Mouse (Mus musculus): Measurements from ENCODE around the gene Tead2.

Gene Tead2

GRCm38 (mm10) chr7:45191803-45192363, 23.7 kb upstream of the Tead2 start:
- peak; percentile 53 for DNase-seq (ENCODE audit: extremely low spot score)

GRCm38 (mm10) chr7:45192585-45193310, 22.8 kb upstream of the Tead2 start:
- no peak for DNase-seq (ENCODE audit: extremely low spot score)

GRCm38 (mm10) chr7:45193406-45193805, 22.1 kb upstream of the Tead2 start:
- no peak for DNase-seq (ENCODE audit: extremely low spot score)

- DNase-seq (ENCODE audit: extremely low spot score), result no peak
Measured at GRCm38 (mm10) chr7:45193871-45194785, 21.4 kb upstream of the Tead2 start.

GRCm38 (mm10) chr7:45195341-45196175, 20.0 kb upstream of the Tead2 start:
- no peak for DNase-seq (ENCODE audit: extremely low spot score)

GRCm38 (mm10) chr7:45196176-45196535, 19.4 kb upstream of the Tead2 start:
- no peak for DNase-seq (ENCODE audit: extremely low spot score)

- no peak for DNase-seq (ENCODE audit: extremely low spot score)
Measured at GRCm38 (mm10) chr7:45196994-45197393, 18.6 kb upstream of the Tead2 start.

- DNase-seq (ENCODE audit: extremely low spot score), result peak; percentile 73
Measured at GRCm38 (mm10) chr7:45198435-45198834, 17.1 kb upstream of the Tead2 start.

GRCm38 (mm10) chr7:45198961-45199360, 16.6 kb upstream of the Tead2 start:
- DNase-seq (ENCODE audit: extremely low spot score), result no peak

- DNase-seq (ENCODE audit: extremely low spot score), result no peak
Measured at GRCm38 (mm10) chr7:45202654-45203053, 12.9 kb upstream of the Tead2 start.

- DNase-seq (ENCODE audit: extremely low spot score), result peak; percentile 94
Measured at GRCm38 (mm10) chr7:45204380-45205143, 11.0 kb upstream of the Tead2 start, which contains the start of gene Ccdc155. Gene Ccdc155 (minus strand): TSS chr7:45204892.

GRCm38 (mm10) chr7:45208260-45208659, 7.3 kb upstream of the Tead2 start:
- DNase-seq (ENCODE audit: extremely low spot score), result no peak

GRCm38 (mm10) chr7:45211070-45211469, 4.5 kb upstream of the Tead2 start:
- DNase-seq (ENCODE audit: extremely low spot score), result no peak

GRCm38 (mm10) chr7:45211851-45212251, 3.7 kb upstream of the Tead2 start, which contains the start of gene Dkkl1:
Gene Dkkl1 (minus strand): TSS chr7:45212147.
- DNase-seq (ENCODE audit: extremely low spot score), result no peak

GRCm38 (mm10) chr7:45212356-45212755, 3.2 kb upstream of the Tead2 start:
- DNase-seq (ENCODE audit: extremely low spot score), result no peak

- DNase-seq (ENCODE audit: extremely low spot score), result no peak
Measured at GRCm38 (mm10) chr7:45213708-45214107, 1.8 kb upstream of the Tead2 start.

- peak; percentile 94 for DNase-seq (ENCODE audit: extremely low spot score)
Measured at GRCm38 (mm10) chr7:45216442-45217183, 1.1 kb downstream of the Tead2 start.

- no peak for DNase-seq (ENCODE audit: extremely low spot score)
Measured at GRCm38 (mm10) chr7:45221680-45222079, 6.1 kb downstream of the Tead2 start.

GRCm38 (mm10) chr7:45224826-45225225, 9.3 kb downstream of the Tead2 start:
- DNase-seq (ENCODE audit: extremely low spot score), result no peak

GRCm38 (mm10) chr7:45226421-45226820, 10.9 kb downstream of the Tead2 start:
- DNase-seq (ENCODE audit: extremely low spot score), result no peak
